Mouse (Mus musculus): Measurements from ENCODE around the gene Ripor3. TPM values are rescaled to one million over a fixed set of nuclear protein-coding genes. Genes with fewer than 3 reads are reported as not detected.
A peak's percentile ranks its signal among the peaks of the same experiment; 100 is the strongest.

Gene Ripor3
- polyA plus RNA-seq, 1 experiment from 2014 or later, result 2.1 TPM

GRCm38 (mm10) chr2:167944193-167944592, 66.2 kb downstream of the Ripor3 start:
- H3K9ac ChIP-seq (ENCODE audit: low read depth, low read length), result no peak overlapping the region
- H3K4me1 ChIP-seq (ENCODE audit: control insufficient read depth, insufficient read depth, low read length), result peaks cover 69% of the 10 kb centered on the region
- H3K36me3 ChIP-seq (ENCODE audit: control insufficient read depth, insufficient read depth, low read length), result no peaks in the 10 kb centered on the region
- no peaks in the 10 kb centered on the region for H3K27me3 ChIP-seq (ENCODE audit: control insufficient read depth, insufficient read depth, low read length)
- no peak overlapping the region for H3K4me2 ChIP-seq
- H3K27ac ChIP-seq (ENCODE audit: low read depth, low read length), result no peak overlapping the region
- no peaks in the 10 kb centered on the region for H3K9me3 ChIP-seq (replicated peaks; ENCODE audit: control insufficient read depth, low read length)
- H3K4me3 ChIP-seq (ENCODE audit: low read depth, low read length), result no peak overlapping the region
- 86% methylated on average over 3 of the region's 3 CpGs for WGBS (ENCODE audit: insufficient replicate concordance)
- no peak for ATAC-seq (replicated peaks; ENCODE audit: insufficient number of reproducible peaks, low FRiP score, low TSS enrichment)

DNA sequence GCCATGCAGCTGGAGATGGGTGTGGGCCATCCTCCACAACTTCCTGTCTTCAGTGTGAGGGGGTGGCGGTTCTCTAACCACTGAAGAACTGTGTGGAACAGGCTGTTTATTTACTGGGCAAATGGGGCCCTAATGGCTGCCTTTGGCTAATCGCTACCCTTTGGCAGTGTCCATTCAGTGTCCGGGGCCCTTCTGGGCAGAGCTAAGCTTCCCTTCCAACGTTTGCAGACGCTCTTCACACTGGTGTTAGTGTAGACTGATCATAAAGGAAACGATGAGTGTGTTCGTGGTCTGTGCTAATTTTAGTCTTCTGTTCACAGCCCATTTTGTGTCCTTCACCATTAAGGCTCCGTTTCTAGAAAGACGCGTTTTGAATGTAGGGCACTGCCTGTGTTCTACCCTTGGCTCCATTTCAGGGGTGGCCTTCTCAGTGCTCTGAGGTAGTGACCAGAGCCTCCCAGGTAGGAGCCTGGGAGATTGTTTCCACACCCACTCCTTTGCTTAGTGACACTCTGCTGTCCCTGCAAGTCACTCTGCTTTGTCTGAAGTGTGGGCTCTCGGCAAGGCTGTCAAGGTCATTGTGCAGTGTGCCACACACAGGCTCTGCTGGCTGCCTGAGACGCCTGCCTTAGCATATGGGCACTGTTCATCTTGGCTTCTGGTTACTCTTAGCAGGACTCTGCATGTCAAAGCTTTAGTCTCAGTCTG, 67.3 kb downstream of the Ripor3 start:
- peak overlapping the region; percentile 72 for H3K27ac ChIP-seq (ENCODE audit: low read depth, low read length)
- H3K4me1 ChIP-seq (ENCODE audit: control insufficient read depth, insufficient read depth, low read length), result peaks cover 66% of the 10 kb centered on the region
- no peaks in the 10 kb centered on the region for H3K9me3 ChIP-seq (replicated peaks; ENCODE audit: control insufficient read depth, low read length)
- H3K36me3 ChIP-seq (ENCODE audit: control insufficient read depth, insufficient read depth, low read length), result no peaks in the 10 kb centered on the region
- H3K4me2 ChIP-seq, result peak overlapping the region; percentile 27; the same call in 1 of the 2 replicates
- H3K9ac ChIP-seq (ENCODE audit: low read depth, low read length), result peak overlapping the region; percentile 31; the same call in 1 of the 2 replicates
- no peak overlapping the region for H3K4me3 ChIP-seq (ENCODE audit: low read depth, low read length)
- H3K27me3 ChIP-seq (ENCODE audit: control insufficient read depth, insufficient read depth, low read length), result no peaks in the 10 kb centered on the region
- no peak for ATAC-seq (replicated peaks; ENCODE audit: insufficient number of reproducible peaks, low FRiP score, low TSS enrichment)
- 55% methylated on average over 12 of the region's 12 CpGs for WGBS (ENCODE audit: insufficient replicate concordance)

GRCm38 (mm10) chr2:167942199-167942925, 68.1 kb downstream of the Ripor3 start:
- H3K9ac ChIP-seq (ENCODE audit: low read depth, low read length), result peak overlapping the region; percentile 31; the same call in 1 of the 2 replicates
- H3K4me2 ChIP-seq, result peak overlapping the region; percentile 29
- 0 out of 2 replicates have a peak, but pooled peaks have one; percentile 58 for ATAC-seq (replicated peaks; ENCODE audit: insufficient number of reproducible peaks, low FRiP score, low TSS enrichment)
- no peak overlapping the region for H3K4me3 ChIP-seq (ENCODE audit: low read depth, low read length)
- WGBS (ENCODE audit: insufficient replicate concordance), result 43% methylated on average over 8 of the region's 8 CpGs
- peak overlapping the region; percentile 72 for H3K27ac ChIP-seq (ENCODE audit: low read depth, low read length)
- no peaks in the 10 kb centered on the region for H3K36me3 ChIP-seq (ENCODE audit: control insufficient read depth, insufficient read depth, low read length)
- H3K27me3 ChIP-seq (ENCODE audit: control insufficient read depth, insufficient read depth, low read length), result no peaks in the 10 kb centered on the region
- H3K9me3 ChIP-seq (replicated peaks; ENCODE audit: control insufficient read depth, low read length), result no peaks in the 10 kb centered on the region
- peaks cover 66% of the 10 kb centered on the region for H3K4me1 ChIP-seq (ENCODE audit: control insufficient read depth, insufficient read depth, low read length)

- Histone ChIP-seq H3K4me1 (ENCODE audit: control insufficient read depth, insufficient read depth, low read length) (peaks cover 67% of the 10 kb centered on the region), H3K27me3 (ENCODE audit: control insufficient read depth, insufficient read depth, low read length) (no peaks in the 10 kb centered on the region), H3K4me3 (ENCODE audit: low read depth, low read length) (no peak overlapping the region), H3K27ac (ENCODE audit: low read depth, low read length) (peak overlapping the region; percentile 72), H3K9ac (ENCODE audit: low read depth, low read length) (no peak overlapping the region), H3K4me2 (peak overlapping the region; percentile 29), H3K36me3 (ENCODE audit: control insufficient read depth, insufficient read depth, low read length) (no peaks in the 10 kb centered on the region), H3K9me3 (replicated peaks; ENCODE audit: control insufficient read depth, low read length) (no peaks in the 10 kb centered on the region)
- ATAC-seq (replicated peaks; ENCODE audit: insufficient number of reproducible peaks, low FRiP score, low TSS enrichment), result no peak
- WGBS (ENCODE audit: insufficient replicate concordance), result 53% methylated on average over 6 of the region's 6 CpGs
These were observed 68.7 kb downstream of the Ripor3 start for GRCm38 (mm10) chr2:167941745-167942176.

- Histone ChIP-seq H3K9me3 (replicated peaks; ENCODE audit: control insufficient read depth, low read length) (no peaks in the 10 kb centered on the region), H3K36me3 (ENCODE audit: control insufficient read depth, insufficient read depth, low read length) (no peaks in the 10 kb centered on the region), H3K4me1 (ENCODE audit: control insufficient read depth, insufficient read depth, low read length) (peaks cover 68% of the 10 kb centered on the region), H3K27me3 (ENCODE audit: control insufficient read depth, insufficient read depth, low read length) (no peaks in the 10 kb centered on the region), H3K4me2 (no peak overlapping the region), H3K4me3 (ENCODE audit: low read depth, low read length) (no peak overlapping the region), H3K27ac (ENCODE audit: low read depth, low read length) (no peak overlapping the region), H3K9ac (ENCODE audit: low read depth, low read length) (no peak overlapping the region)
- no peak for ATAC-seq (replicated peaks; ENCODE audit: insufficient number of reproducible peaks, low FRiP score, low TSS enrichment)
- WGBS (ENCODE audit: insufficient replicate concordance), result 75% methylated on average over 4 of the region's 4 CpGs
These were observed 69.1 kb downstream of the Ripor3 start for GRCm38 (mm10) chr2:167941320-167941719.

- no peak for ATAC-seq (replicated peaks; ENCODE audit: insufficient number of reproducible peaks, low FRiP score, low TSS enrichment)
- H3K9me3 ChIP-seq (replicated peaks; ENCODE audit: control insufficient read depth, low read length), result no peaks in the 10 kb centered on the region
- no peaks in the 10 kb centered on the region for H3K27me3 ChIP-seq (ENCODE audit: control insufficient read depth, insufficient read depth, low read length)
- no peak overlapping the region for H3K4me2 ChIP-seq
- H3K4me3 ChIP-seq (ENCODE audit: low read depth, low read length), result no peak overlapping the region
- no peaks in the 10 kb centered on the region for H3K36me3 ChIP-seq (ENCODE audit: control insufficient read depth, insufficient read depth, low read length)
- no peak overlapping the region for H3K9ac ChIP-seq (ENCODE audit: low read depth, low read length)
- H3K4me1 ChIP-seq (ENCODE audit: control insufficient read depth, insufficient read depth, low read length), result peaks cover 72% of the 10 kb centered on the region
- H3K27ac ChIP-seq (ENCODE audit: low read depth, low read length), result peak overlapping the region; percentile 70
- 88% methylated on average over 11 of the region's 11 CpGs for WGBS (ENCODE audit: insufficient replicate concordance)
These were observed 69.8 kb downstream of the Ripor3 start for GRCm38 (mm10) chr2:167940636-167941035.

DNA sequence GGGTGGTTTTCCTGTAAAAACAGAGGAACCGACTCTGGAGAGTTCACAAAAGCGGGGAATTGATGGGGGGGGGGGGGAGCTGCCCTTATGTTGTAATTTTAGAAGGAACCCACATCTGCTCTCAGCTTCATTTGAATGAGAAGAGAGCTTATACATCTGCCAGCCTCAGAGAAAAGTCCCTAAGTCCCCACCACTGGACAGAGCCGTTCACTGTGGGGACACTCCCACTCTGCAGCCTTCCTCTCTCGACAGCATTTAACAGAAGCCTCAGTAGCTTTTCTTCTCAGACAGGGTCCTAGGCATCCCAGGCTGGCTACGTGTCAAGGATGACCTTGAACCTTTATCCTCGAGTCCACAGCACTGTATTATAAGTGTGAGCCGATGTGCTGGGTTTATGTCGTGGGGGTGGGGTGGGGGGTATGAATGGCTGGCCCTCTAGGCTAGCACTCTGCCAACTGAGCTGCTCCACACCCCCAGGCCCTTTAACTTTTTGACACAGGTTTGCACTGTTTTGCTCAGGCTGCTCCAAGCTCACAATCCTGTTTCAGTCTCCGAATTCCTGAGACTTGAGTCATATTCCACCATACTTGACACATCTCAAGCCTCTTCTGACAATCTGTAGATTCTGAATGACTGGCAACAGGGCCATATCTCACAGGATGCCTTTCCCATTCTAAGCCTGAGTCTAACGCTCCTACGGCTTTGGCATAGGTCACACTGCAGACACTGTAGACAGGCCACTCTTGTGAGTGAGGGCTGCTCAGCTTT, 70.6 kb downstream of the Ripor3 start:
- no peak overlapping the region for H3K4me3 ChIP-seq (ENCODE audit: low read depth, low read length)
- peak overlapping the region; percentile 27; the same call in 1 of the 2 replicates for H3K4me2 ChIP-seq
- peaks cover 70% of the 10 kb centered on the region for H3K4me1 ChIP-seq (ENCODE audit: control insufficient read depth, insufficient read depth, low read length)
- peak overlapping the region; percentile 70 for H3K27ac ChIP-seq (ENCODE audit: low read depth, low read length)
- H3K36me3 ChIP-seq (ENCODE audit: control insufficient read depth, insufficient read depth, low read length), result no peaks in the 10 kb centered on the region
- H3K9me3 ChIP-seq (replicated peaks; ENCODE audit: control insufficient read depth, low read length), result no peaks in the 10 kb centered on the region
- H3K27me3 ChIP-seq (ENCODE audit: control insufficient read depth, insufficient read depth, low read length), result no peaks in the 10 kb centered on the region
- WGBS (ENCODE audit: insufficient replicate concordance), result 34% methylated on average over 11 of the region's 11 CpGs
- H3K9ac ChIP-seq (ENCODE audit: low read depth, low read length), result no peak overlapping the region
- ATAC-seq (replicated peaks; ENCODE audit: insufficient number of reproducible peaks, low FRiP score, low TSS enrichment), result no peak

GRCm38 (mm10) chr2:167939204-167939603, 71.2 kb downstream of the Ripor3 start:
- Histone ChIP-seq H3K9me3 (replicated peaks; ENCODE audit: control insufficient read depth, low read length) (no peaks in the 10 kb centered on the region), H3K4me2 (no peak overlapping the region), H3K36me3 (ENCODE audit: control insufficient read depth, insufficient read depth, low read length) (no peaks in the 10 kb centered on the region), H3K27me3 (ENCODE audit: control insufficient read depth, insufficient read depth, low read length) (no peaks in the 10 kb centered on the region), H3K27ac (ENCODE audit: low read depth, low read length) (peak overlapping the region; percentile 70; the same call in 1 of the 2 replicates), H3K4me3 (ENCODE audit: low read depth, low read length) (no peak overlapping the region), H3K4me1 (ENCODE audit: control insufficient read depth, insufficient read depth, low read length) (peaks cover 72% of the 10 kb centered on the region), H3K9ac (ENCODE audit: low read depth, low read length) (no peak overlapping the region)
- 53% methylated on average over 4 of the region's 4 CpGs for WGBS (ENCODE audit: insufficient replicate concordance)
- ATAC-seq (replicated peaks; ENCODE audit: insufficient number of reproducible peaks, low FRiP score, low TSS enrichment), result no peak

Data from heart, embryonic 11.5 days (tissue).